Mouse (Mus musculus) testis, adult 2 months (tissue): ENCODE results near the gene Mafg.

Experiments used
- CTCF ChIP-seq: fragments of 200-500 bp; IDR thresholded peaks from 2 replicates; pipeline ENCODE4 v1.5.1; 2012; ENCODE audit warnings: low read depth, mild to moderate bottlenecking, inconsistent platforms, low read length, moderate library complexity; ENCODE audit not compliant: control insufficient read depth, insufficient read depth, insufficient replicate concordance
- POLR2A ChIP-seq: fragments of 200-500 bp; IDR thresholded peaks from 2 replicates; pipeline ENCODE4 v1.6.1; 2012; ENCODE audit warnings: low read depth, mild to moderate bottlenecking, inconsistent platforms, low read length, moderate library complexity; ENCODE audit not compliant: control insufficient read depth

DNA sequence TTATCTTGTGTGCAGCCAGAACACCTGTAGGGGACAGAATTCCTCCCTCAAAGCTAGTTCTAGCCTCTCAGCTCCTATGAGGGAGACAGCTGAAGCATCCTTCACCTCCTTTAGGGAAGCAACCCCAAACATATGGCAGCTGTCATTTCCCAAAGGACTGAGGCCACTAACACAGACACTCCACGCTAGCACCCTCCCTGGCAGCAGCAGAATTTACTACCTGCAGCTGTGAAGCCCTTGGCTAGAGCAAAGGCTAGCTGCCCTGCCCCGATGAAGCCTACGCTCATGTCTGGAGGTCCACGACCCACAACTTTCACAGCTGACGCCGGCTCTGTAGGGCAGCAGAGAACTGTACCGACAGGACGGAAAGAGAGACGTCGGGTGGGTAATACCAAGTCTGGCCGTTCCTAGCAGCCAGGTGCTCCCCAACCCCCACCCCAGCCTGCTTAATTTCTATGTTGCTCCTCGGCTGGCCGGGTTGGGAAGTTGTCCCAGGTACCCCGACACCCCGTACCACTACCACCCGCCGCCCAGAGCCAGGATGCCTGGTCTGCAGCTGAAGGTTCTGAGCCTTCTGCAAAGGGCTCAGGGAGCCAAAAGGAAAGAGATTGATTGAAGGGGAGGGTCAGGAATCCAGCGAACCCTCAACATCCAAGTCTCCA is 9.7 kb upstream of the Mafg start:
- TF ChIP-seq CTCF (no peak), POLR2A (no peak)
